Mouse (Mus musculus): Measurements from ENCODE around the gene Hist1h2bf. TPM values are rescaled to one million over a fixed set of nuclear protein-coding genes. Genes with fewer than 3 reads are reported as not detected.
"Not testable (repeated sequence)": the region's sequence is repeated elsewhere in the genome, so short reads cannot be mapped to it uniquely, and the experiment has no call there.

Gene Hist1h2bf
- polyA plus RNA-seq, 2 experiments: 3.4 to 15.9 TPM

DNA sequence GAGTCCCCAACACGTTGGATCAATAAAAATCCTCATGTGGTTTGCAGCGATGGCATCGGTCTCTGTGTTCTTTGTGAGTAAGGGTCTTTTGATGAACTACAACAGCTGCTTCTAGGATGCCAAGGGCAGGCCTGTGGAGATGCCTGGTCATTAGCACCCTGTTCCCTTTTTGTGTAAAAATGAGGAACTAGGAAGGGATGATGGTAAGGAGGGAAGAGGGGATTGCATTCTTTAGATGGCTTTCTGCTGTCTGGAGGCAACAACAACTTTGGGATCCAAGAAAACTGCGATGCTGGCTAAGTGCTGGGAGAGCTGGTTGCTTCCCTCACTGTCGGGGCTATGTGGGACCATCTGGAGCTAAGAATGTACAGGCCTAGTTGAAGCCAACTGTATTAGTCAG is 35.7 kb downstream of the Hist1h2bf start:
- DNase-seq (ENCODE audit: low read depth in 3 of 3, low spot score in 3 of 3): no peak
- WGBS (ENCODE audit: insufficient replicate concordance): 72% methylated on average over 5 of the region's 5 CpGs
- no peak for TF ChIP-seq EP300 (IDR thresholded peaks at IDR 0.05; ENCODE audit: low read depth)
- Histone ChIP-seq H3K27ac (peak overlapping the region; percentile 100), H3K9ac (replicated peaks) (peak overlapping the region; percentile 55), H3K36me3 (replicated peaks; ENCODE audit: control insufficient read depth, insufficient read depth, low read depth) (no peaks in the 10 kb centered on the region), H3K4me3 (ENCODE audit: insufficient read depth in 1 of 2, low read depth in 2 of 2, low read length in 2 of 2) (no peak overlapping the region), H3K27me3 (ENCODE audit: control insufficient read depth, insufficient read depth, low read length) (no peaks in the 10 kb centered on the region), H3K4me2 (ENCODE audit: low read depth) (peak overlapping the region; percentile 95), H3K9me3 (ENCODE audit: control insufficient read depth, low read length) (no peaks in the 10 kb centered on the region), H3K4me1 (replicated peaks; ENCODE audit: control insufficient read depth in 2 of 2, insufficient read depth in 2 of 2, low read length in 1 of 2) (peaks cover 17 to 23% of the 10 kb centered on the region in 2 experiments)
- ATAC-seq (ENCODE audit: insufficient read depth): no peak

DNA sequence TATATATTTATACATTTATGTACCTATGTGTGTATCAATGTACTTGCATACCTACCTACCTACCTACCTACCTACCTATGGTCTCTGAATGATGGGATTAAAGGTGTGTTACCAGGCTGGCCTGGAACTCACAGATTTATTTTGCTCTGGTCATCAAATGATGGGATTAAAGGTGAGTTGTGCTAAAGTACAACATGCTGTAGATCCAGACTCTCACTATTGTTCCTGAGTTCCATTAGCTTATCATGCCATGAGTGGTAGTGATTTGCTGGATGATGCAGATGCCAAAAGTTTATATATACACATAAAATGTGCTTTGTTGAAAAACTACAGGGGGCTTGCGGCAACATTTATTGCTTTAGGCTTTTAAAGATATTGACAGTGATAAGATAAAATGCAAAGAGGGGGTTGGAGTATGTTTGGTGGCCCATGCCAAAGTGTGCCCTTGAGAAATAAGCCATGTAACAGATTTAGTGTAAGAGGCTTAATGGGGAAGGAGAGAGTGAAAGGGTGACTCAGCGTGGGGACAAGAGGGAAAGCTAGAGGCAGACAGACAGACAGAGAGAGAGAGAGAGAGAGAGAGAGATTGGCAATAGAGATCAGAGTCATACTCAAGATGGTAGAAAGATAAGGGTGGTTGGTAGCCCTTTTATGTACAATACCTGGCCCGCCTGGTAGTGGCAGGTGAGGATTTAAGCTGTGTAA is 36.8 kb downstream of the Hist1h2bf start:
- Histone ChIP-seq H3K4me1 (replicated peaks; ENCODE audit: control insufficient read depth in 2 of 2, insufficient read depth in 2 of 2, low read length in 1 of 2) (peaks cover 28 to 29% of the 10 kb centered on the region in 2 experiments), H3K36me3 (replicated peaks; ENCODE audit: control insufficient read depth, insufficient read depth, low read depth) (no peaks in the 10 kb centered on the region), H3K27me3 (ENCODE audit: control insufficient read depth, insufficient read depth, low read length) (no peaks in the 10 kb centered on the region), H3K4me2 (ENCODE audit: low read depth) (peak overlapping the region; percentile 95), H3K9ac (replicated peaks) (peak overlapping the region; percentile 94), H3K27ac (peak overlapping the region; percentile 100), H3K4me3 (ENCODE audit: insufficient read depth in 1 of 2, low read depth in 2 of 2, low read length in 2 of 2) (peak overlapping the region in 1 of 2 experiments; percentile 74; a peak in 2 of 4 replicates), H3K9me3 (ENCODE audit: control insufficient read depth, low read length) (no peaks in the 10 kb centered on the region)
- DNase-seq (ENCODE audit: low read depth in 3 of 3, low spot score in 3 of 3): no peak
- 64% methylated on average over 3 of the region's 3 CpGs for WGBS (ENCODE audit: insufficient replicate concordance)
- no peak for ATAC-seq (ENCODE audit: insufficient read depth)
- TF ChIP-seq EP300 (IDR thresholded peaks at IDR 0.05; ENCODE audit: low read depth) (no peak), CTCF (IDR thresholded peaks at IDR 0.05; ENCODE audit: low read depth) (no peak)

DNA sequence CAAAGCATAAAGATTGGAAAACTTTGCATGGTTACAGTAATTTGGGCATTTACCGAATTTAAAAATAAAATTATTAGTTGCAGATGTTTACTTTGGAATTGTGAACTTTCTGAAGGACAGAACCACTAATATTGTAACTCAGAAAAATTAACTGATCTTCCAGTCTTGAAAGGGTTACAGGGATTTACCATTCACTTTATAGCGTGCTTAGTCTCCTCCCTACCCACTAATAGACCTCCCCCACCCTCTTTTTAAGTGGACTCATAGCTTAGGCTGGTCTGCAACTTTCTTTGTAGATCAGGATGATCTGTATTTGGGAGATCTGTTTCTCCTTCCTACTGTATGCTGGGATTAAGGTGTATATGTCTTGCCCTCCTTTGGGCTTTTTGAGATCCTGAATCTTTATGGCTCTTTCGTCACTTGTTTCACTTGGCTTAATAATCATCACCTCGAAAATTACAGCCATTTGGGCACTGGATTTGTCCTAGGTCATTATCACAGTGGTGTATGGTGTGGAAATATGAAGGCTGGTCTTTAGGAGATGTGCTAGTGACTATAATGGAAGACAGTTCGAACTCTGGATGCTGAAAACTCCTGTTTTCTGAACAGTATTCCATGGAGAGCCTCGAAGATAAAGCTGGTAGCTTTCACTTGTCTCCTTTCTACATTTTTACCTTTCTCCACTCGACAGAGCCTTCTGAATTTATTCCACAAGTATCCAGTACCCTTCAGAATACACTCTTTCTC is 37.7 kb downstream of the Hist1h2bf start:
- Histone ChIP-seq H3K4me2 (ENCODE audit: low read depth) (peak overlapping the region; percentile 95), H3K27ac (peak overlapping the region; percentile 100), H3K9me3 (ENCODE audit: control insufficient read depth, low read length) (no peaks in the 10 kb centered on the region), H3K4me3 (ENCODE audit: insufficient read depth in 1 of 2, low read depth in 2 of 2, low read length in 2 of 2) (peak overlapping the region; percentile 74 to 84), H3K9ac (replicated peaks) (peak overlapping the region; percentile 94), H3K27me3 (ENCODE audit: control insufficient read depth, insufficient read depth, low read length) (no peaks in the 10 kb centered on the region), H3K4me1 (replicated peaks; ENCODE audit: control insufficient read depth in 2 of 2, insufficient read depth in 2 of 2, low read length in 1 of 2) (peaks cover 28 to 30% of the 10 kb centered on the region in 2 experiments), H3K36me3 (replicated peaks; ENCODE audit: control insufficient read depth, insufficient read depth, low read depth) (no peaks in the 10 kb centered on the region)
- TF ChIP-seq CTCF (IDR thresholded peaks at IDR 0.05; ENCODE audit: low read depth) (no peak), EP300 (IDR thresholded peaks at IDR 0.05; ENCODE audit: low read depth) (peak; percentile 18; the same call in 1 of the 2 replicates)
- no peak for ATAC-seq (ENCODE audit: insufficient read depth)
- no peak for DNase-seq (ENCODE audit: low read depth in 3 of 3, low spot score in 3 of 3)
- 12% methylated on average over 7 of the region's 7 CpGs for WGBS (ENCODE audit: insufficient replicate concordance)

DNA sequence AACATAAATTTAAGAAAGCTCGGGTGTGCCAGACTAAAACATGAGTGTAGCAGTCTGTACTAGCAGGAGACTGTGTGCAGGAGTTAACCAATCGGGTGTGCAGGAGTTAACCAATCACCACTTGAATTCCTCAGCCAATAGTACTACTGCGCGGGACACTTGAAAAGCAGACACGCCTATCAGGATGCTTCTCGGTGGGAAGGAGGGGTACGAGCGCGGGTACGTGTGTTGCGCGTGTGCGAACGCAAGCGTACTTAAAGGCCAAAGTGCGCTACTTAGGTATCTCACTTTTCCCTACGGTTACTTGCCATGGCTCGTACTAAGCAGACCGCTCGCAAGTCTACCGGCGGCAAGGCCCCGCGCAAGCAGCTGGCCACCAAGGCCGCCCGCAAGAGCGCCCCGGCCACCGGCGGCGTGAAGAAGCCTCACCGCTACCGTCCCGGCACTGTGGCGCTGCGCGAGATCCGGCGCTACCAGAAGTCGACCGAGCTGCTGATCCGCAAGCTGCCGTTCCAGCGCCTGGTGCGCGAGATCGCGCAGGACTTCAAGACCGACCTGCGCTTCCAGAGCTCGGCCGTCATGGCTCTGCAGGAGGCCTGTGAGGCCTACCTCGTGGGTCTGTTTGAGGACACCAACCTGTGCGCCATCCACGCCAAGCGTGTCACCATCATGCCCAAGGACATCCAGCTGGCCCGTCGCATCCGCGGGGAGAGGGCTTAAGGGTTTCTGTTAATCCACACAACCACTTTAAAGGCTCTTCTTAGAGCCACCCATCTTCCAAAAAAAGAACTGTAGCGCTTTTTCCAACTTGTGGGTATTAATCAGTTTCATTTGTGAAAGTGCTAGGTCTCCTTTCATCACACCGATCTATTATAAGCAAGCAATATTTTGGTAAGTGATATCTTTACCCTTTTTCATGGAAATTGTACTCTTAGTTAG is 38.6 kb downstream of the Hist1h2bf start, which contains the start of gene Hist1h3g:
Gene Hist1h3g (plus strand): TSS at position 286 of the 939 bp plus-strand sequence.
- TF ChIP-seq EP300 (IDR thresholded peaks at IDR 0.05; ENCODE audit: low read depth): peak; percentile 66
- H3K27me3 ChIP-seq (ENCODE audit: control insufficient read depth, insufficient read depth, low read length); H3K9me3 ChIP-seq (ENCODE audit: control insufficient read depth, low read length); H3K36me3 ChIP-seq (replicated peaks; ENCODE audit: control insufficient read depth, insufficient read depth, low read depth): not testable (repeated sequence)
- peak; percentile 98 for DNase-seq (ENCODE audit: low read depth in 3 of 3, low spot score in 3 of 3)
- peak; percentile 81 for ATAC-seq (ENCODE audit: insufficient read depth)
- Histone ChIP-seq H3K9ac (replicated peaks) (peak within 1 kb of the TSS; percentile 99), H3K27ac (peak within 1 kb of the TSS; percentile 100), H3K4me3 (ENCODE audit: insufficient read depth in 1 of 2, low read depth in 2 of 2, low read length in 2 of 2) (peak within 1 kb of the TSS; percentile 74 to 84), H3K4me2 (ENCODE audit: low read depth) (peak within 1 kb of the TSS; percentile 95), H3K4me1 (replicated peaks; ENCODE audit: control insufficient read depth in 2 of 2, insufficient read depth in 2 of 2, low read length in 1 of 2) (peaks cover 23 to 25% of the 10 kb centered on the region in 2 experiments)
- WGBS (ENCODE audit: insufficient replicate concordance): under 1% methylated on average over 46 of the region's 62 CpGs

Data from liver, embryonic 14.5 days (tissue).